Mouse (Mus musculus) layer of hippocampus, adult 11-12 months (tissue): ENCODE measurements around the gene Pak2.
A peak's percentile ranks its signal among the peaks of the same experiment; 100 is the strongest.
"Not testable (repeated sequence)": the region's sequence is repeated elsewhere in the genome, so short reads cannot be mapped to it uniquely, and the experiment has no call there.

Experiments
- DNase-seq: peaks from one replicate; pipeline ENCODE4 v3.0.0; 2022; ENCODE audit warnings: low spot score

The Pak2 gene

DNA sequence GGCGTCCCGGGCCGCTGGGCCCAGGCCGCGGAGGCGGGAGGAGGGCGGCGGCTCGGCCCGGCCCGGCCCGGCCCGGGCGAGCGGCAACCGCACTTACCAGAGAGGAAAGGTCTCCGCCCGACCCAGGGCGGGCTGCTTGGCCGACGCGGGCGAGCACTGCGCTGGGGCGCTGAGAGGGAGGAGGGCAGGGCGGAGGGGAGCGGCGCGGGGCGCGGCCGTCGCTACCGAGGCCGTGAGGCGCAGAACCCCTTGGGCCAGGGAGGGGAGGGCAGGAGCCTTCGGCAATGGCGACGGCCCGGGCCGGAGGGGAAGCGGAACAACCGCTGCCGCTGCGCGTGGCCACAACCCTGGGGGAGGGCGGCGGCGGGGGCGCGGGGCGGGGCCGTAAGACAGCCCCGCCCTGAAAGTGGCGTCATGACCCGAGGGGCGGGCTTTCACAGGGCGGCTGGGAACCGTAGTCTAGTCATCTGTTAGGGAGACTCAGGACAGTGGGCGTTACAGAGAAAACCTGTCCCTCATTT lies at the start of gene Pak2:
Gene Pak2 (minus strand): TSS at position 352 of the 521 bp plus-strand sequence.
- DNase-seq = peak; percentile 84

DNA sequence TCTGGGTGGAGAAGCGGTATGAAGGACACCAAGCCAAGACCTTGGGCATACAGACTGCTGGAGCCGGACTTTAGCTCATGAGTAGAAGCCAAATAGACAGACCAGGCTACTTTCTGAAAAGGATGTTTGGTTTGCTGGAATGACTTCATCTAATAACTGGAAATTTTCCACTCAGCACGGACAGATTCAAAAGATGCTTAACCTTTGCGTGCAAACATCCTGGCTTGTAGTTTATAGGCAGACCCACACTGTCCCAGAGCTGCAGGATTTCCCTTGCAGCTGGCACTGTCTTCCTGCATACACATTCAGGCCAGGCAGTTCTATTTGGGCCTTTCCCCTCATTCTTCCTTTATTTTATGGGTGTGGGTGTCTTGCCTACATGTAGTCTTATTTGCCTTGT lies 47.9 kb upstream of the Pak2 start:
- DNase-seq = no peak

DNA sequence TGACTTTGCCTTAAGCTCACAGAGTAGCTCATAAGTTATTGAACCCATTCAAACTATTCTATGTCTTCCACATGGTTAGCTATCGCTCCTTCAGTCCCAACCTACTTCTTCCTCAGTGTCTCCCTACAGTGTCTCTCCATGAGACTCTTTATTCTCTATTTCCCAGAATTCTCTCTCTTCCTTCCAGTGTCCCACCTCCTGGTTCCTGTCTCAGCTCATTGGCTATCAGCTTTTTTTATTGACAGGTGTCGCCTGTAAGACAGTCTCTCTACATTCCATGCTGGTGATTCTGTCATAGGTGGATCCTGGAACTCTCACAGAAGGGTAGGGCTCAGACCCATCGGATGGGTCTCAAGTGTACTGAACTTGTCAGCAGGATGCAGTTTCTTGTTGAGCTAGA lies 46.2 kb upstream of the Pak2 start:
- no peak for DNase-seq

DNA sequence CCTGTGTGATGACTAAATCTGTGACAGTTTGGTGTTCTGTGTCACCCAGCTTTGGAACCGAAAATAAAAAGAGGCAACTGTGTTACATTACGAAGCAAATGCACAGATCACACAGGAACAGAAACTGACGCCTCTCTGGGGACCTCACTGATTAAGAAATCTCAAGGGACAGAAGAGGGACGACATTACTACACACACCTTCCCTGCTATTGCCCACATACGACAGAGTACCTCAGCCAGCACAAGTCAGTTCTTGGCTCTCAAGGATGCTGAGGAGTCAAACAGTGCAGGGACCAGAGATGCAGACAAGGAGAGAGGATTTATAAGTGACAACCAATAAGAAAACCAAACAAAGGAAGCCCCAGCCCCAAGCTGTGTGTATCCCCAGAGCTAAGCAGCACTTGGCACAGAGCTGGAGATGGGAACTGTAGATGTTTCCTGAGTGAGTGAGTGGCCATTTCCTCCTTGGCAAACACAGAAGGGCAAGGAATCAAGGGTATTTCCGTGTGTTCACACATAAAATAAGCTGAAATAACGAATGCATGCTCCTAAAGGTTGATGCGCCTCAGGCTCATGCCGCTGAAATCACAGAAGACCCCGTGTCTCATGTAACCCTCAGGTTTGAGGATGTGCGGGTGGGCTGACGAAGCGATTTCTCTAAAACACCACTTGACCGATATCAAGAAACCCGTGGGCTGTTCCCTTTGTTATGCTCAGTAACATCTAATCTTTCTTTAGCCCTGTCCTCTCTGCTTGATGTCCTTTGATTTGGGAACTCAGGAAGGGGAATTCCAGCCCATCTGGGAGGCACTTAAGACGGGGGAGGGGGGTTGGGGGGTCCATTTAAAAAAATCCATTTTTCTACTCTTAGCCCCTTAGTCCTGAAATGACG lies 45.5 kb upstream of the Pak2 start:
- DNase-seq = no peak

- no peak for DNase-seq
Measured at GRCm38 (mm10) chr16:32124020-32124419, 44.9 kb upstream of the Pak2 start.

GRCm38 (mm10) chr16:32120454-32120853 lies 41.3 kb upstream of the Pak2 start:
- DNase-seq = no peak

- DNase-seq = no peak
Measured at GRCm38 (mm10) chr16:32116186-32116585, 37.0 kb upstream of the Pak2 start.

- DNase-seq = no peak
Measured at GRCm38 (mm10) chr16:32115781-32116180, 36.6 kb upstream of the Pak2 start.

- peak; percentile 86 for DNase-seq
Measured at GRCm38 (mm10) chr16:32114968-32115695, 36.0 kb upstream of the Pak2 start.

DNA sequence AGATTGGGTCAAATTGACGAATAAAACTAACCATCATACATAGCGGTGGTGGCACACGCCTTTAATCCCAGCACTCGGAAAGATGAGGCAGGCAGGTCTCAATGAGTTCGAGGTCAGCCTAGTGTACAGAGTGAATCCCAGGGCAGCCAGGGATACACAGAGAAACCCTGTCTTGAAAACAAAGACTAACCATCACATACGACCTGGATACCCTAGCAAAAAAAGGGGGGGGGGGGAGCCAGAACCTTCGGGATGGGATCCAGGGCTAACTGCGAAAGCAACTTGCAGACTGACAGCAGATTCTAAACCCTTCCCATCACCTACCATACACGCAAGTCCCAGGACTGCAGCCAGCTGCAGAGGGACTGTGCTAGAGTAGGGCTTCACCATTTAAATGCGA lies 35.3 kb upstream of the Pak2 start:
- no peak for DNase-seq

DNA sequence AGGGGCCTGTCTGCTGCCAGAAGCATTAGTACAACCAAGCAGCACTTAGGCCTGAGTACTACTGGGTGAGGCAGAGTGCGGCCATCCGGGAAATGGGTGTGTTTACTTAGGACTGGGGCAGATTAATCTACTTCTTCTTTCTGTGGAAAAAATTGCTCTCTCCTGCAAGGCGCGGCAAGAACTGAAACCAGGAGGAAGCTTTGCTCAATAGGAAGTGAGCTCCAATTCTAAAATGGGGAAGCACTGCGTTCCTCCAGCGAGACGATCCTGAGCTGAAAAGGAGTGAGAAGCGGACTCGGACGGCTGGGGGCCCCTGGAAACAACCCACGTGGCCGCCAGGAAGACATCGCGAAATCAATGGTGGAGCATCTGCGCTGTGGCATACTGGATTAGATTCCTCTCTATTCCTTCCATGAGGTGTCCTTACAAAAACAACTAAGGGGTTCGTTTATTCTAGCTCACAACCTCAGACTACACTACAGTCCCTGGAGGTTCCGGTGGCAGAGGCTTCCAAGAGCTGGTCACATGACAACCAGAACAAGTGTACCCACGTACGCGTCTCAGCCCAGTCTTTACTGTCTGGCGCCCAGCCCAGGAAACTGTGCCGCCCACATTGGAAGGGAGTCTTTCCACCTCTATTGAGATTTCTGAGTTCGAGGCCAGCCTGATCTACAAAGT lies 34.5 kb upstream of the Pak2 start:
- DNase-seq = peak; percentile 74

DNA sequence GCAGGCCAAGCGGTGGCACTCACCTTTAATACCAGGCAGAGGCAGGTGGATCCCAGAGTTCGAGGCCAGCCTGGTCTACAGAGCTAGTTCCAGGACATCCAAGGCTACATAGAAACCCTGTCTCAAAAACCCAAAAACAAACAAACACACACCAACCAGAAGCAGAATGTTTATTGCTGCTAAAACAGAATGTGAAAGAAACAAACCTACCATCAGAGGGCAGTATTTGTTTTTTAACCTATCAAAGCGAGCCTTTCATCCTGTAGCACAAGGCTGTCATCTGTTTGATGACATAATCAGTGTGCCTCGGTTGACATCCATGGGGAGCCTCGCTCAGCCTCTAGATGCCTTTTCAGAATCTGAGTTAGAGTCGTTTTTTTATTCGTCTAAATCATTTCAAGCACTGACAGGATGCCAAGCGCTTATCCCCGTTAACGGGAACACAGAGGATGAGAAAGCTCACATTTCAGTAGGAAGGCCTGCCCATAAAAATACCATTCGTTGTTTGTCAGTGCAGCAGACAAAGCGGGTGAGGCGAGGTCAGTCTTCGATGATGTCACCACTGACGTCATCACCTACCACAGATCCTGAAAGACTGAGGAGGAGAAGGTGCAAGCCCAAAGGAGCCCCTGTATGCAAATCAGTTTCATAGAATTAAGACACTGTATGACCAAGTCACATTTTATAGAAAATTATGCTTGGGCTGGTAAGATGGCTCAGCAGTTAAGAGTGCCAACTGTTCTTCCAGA lies 32.0 kb upstream of the Pak2 start:
- DNase-seq = no peak

GRCm38 (mm10) chr16:32108578-32108977 lies 29.4 kb upstream of the Pak2 start:
- no peak for DNase-seq

- DNase-seq = no peak
Measured at GRCm38 (mm10) chr16:32108170-32108569, 29.0 kb upstream of the Pak2 start.

DNA sequence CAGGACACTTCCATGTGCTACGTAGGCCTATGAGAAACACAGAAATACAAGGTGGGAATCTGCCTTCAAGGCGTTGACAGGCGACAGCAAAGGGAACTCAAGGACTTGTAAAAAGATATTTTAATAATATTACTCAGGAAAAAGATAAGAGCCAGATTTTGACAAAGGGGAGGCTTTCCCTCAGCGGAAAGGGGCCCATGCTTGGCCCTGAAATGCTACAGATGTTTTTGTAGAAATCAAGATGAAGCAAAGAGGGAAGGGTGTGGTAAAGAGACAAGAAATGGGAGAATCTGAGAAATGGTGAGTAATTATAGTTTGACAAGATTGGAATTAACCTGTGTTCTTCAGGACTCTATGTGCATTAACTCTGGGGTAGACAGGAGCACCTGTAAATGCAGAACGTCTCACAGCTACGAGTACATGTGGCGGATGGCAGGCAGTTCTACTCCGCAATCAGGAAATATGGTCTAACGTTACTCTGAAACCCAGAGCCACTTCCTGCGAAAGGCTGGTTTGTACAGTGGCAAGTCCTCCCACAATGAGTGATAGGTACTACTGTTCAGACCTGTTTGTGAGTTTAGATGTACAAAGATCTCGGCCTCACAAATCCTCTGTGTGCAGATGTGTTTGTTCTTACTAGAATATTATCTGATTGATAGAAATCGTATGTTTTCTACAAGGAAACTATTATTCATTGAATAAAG lies 28.4 kb upstream of the Pak2 start:
- no peak for DNase-seq

DNA sequence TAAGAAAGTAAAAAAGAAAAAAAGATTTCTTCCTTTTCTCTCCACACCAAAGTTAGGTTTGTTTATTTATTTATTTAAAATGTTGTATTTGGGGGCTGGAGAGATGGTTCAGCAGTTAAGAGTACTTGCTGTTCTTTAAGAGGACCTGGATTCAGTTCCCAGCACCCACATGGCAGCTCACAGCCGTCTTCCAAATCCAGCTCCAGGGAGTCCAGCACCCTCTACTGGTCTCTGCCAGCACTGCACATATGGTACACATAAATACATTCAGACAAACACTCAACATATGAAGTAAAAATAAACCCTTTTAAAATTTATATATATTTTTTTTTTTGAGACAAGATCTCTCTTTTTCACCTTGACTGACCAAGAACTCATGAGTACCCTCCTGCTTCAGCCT lies 26.6 kb upstream of the Pak2 start:
- DNase-seq = no peak

- no peak for DNase-seq
Measured at GRCm38 (mm10) chr16:32102295-32102694, 23.2 kb upstream of the Pak2 start.

DNA sequence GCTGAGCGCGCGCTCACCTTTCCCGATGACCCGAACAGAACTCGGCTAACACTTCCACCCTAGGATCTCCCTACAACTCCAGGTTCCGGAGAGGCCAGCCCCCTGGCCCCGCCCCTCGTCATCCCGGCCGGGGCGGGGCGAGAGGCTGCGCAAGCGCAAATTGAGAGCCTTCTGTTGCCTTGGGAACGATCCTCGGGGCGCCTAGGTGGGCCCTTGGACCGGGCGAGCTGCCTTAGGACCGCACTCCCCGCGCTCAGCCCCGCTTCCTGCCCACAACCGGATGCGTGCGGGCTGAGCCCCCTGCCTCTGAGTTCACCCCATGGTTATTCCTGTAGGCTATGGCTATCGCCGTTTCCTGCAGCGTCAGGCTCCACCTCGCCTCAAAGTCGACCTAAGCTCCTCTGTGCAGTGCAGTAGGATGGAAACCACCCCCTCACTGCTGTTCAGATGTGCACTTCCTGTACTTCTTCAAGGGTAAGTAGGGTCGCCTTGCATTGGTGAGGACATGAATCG lies 20.6 kb upstream of the Pak2 start, which contains the start of the genes Pigx and Cep19:
Gene Pigx (minus strand): TSS at position 103 of the 513 bp plus-strand sequence.
Gene Cep19 (plus strand): TSS at position 163 of the 513 bp plus-strand sequence.
- peak; percentile 90 for DNase-seq

DNA sequence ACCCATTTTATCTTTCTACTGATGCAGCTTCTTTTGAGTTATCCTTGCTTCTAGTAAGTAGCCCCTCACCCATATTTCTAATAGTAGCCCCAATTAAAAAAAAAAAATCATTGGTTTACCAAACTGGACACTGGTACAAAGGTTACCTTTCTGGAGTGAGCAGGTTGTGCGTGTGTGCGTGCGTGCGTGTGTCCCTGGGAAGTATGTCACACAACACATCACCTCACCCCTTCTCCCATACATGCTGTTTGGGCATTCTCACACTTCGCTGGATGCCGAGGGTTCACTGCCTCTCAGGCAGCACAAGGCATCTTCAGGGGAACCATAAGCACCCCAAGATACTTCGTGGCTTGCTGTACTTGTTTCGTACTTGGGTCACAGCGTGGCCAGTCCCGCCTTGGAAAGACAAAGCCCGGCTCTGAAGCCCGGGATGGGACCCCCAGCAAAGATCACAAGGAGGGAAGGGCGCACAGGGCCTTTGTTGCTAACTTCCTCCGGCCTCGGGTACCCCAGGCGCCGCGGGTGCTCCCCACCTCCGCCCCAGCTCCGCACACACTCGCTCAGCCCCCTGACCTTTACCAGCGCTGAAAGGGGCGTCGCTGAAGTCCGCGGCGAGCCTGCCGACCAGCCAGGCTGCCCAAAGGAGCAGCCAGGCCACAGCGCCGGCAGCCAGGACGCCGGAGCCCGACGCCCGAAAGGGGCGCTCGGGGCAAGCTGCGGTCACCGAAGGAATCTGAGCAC lies 19.9 kb upstream of the Pak2 start:
- no peak for DNase-seq

DNA sequence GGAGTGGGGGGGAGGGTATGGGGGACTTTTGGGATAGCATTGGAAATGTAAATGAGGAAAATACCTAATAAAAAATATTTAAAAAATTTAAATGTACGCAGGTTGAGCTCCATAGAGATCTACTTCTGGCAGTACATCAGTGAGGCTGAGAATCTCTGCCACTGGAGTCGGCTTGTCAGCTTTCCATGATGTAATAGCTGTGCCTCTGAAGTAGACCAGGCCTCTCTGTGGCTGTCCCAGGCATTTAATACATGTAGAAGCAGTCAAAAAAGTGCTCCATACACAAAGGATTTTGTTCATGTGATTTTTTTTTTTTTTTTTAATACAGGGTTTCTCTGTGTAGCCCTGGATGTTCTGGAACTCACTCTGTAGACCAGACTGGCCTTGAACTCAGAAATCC lies 18.6 kb upstream of the Pak2 start:
- not testable (repeated sequence) for DNase-seq
